Mouse (Mus musculus) splenic B cell, adult 2 months (primary cell): ENCODE measurements around the gene Specc1.

Source experiments
- DNase-seq: peaks from one replicate; pipeline ENCODE4 v3.0.0-alpha.2; 2011; ENCODE audit warnings: low read depth, low spot score
- H3K27me3 ChIP-seq: 2 replicates; pipeline ENCODE4 v1.6.1; 2012; ENCODE audit warnings: mild to moderate bottlenecking, low read length, moderate library complexity, mixed read lengths; ENCODE audit not compliant: control insufficient read depth, poor library complexity, insufficient read depth, severe bottlenecking
- H3K36me3 ChIP-seq: 2 replicates; pipeline ENCODE4 v1.6.1; 2012; ENCODE audit warnings: mild to moderate bottlenecking, low read length, moderate library complexity, mixed read lengths; ENCODE audit not compliant: control insufficient read depth, poor library complexity, insufficient read depth, severe bottlenecking

Specc1 gene

GRCm38 (mm10) chr11:62015071-62015654, 58.6 kb downstream of the Specc1 start:
- Histone ChIP-seq H3K27me3 (no peaks in the 10 kb centered on the region), H3K36me3 (no peaks in the 10 kb centered on the region)
- DNase-seq = no peak

GRCm38 (mm10) chr11:62016985-62017384, 60.4 kb downstream of the Specc1 start:
- no peaks in the 10 kb centered on the region for H3K27me3 ChIP-seq
- no peaks in the 10 kb centered on the region for H3K36me3 ChIP-seq
- DNase-seq = no peak

GRCm38 (mm10) chr11:62018315-62019205, 62.0 kb downstream of the Specc1 start:
- no peaks in the 10 kb centered on the region for H3K36me3 ChIP-seq
- H3K27me3 ChIP-seq = no peaks in the 10 kb centered on the region
- DNase-seq = no peak

- H3K36me3 ChIP-seq = no peaks in the 10 kb centered on the region
- no peaks in the 10 kb centered on the region for H3K27me3 ChIP-seq
- no peak for DNase-seq
Observed at GRCm38 (mm10) chr11:62019857-62020256, 63.3 kb downstream of the Specc1 start.

GRCm38 (mm10) chr11:62020898-62021297, 64.3 kb downstream of the Specc1 start:
- Histone ChIP-seq H3K27me3 (no peaks in the 10 kb centered on the region), H3K36me3 (no peaks in the 10 kb centered on the region)
- no peak for DNase-seq

- H3K36me3 ChIP-seq = no peaks in the 10 kb centered on the region
- H3K27me3 ChIP-seq = no peaks in the 10 kb centered on the region
- no peak for DNase-seq
Observed at GRCm38 (mm10) chr11:62022105-62022504, 65.5 kb downstream of the Specc1 start.

GRCm38 (mm10) chr11:62022718-62023493, 66.3 kb downstream of the Specc1 start:
- DNase-seq = no peak
- H3K27me3 ChIP-seq = no peaks in the 10 kb centered on the region
- H3K36me3 ChIP-seq = no peaks in the 10 kb centered on the region

- Histone ChIP-seq H3K36me3 (no peaks in the 10 kb centered on the region), H3K27me3 (no peaks in the 10 kb centered on the region)
- DNase-seq = no peak
Observed at GRCm38 (mm10) chr11:62023494-62024233, 67.1 kb downstream of the Specc1 start.

- no peaks in the 10 kb centered on the region for H3K27me3 ChIP-seq
Observed at GRCm38 (mm10) chr11:62024234-62024601, 67.7 kb downstream of the Specc1 start.

GRCm38 (mm10) chr11:62024952-62025351, 68.4 kb downstream of the Specc1 start:
- Histone ChIP-seq H3K27me3 (no peaks in the 10 kb centered on the region), H3K36me3 (no peaks in the 10 kb centered on the region)
- no peak for DNase-seq

More at GRCm38 (mm10) chr11:62024234-62024601, 67.7 kb downstream of the Specc1 start:
- no peaks in the 10 kb centered on the region for H3K36me3 ChIP-seq
- DNase-seq = no peak

GRCm38 (mm10) chr11:62025770-62026169, 69.2 kb downstream of the Specc1 start:
- Histone ChIP-seq H3K27me3 (no peaks in the 10 kb centered on the region), H3K36me3 (no peaks in the 10 kb centered on the region)
- DNase-seq = no peak

- DNase-seq = no peak
- Histone ChIP-seq H3K27me3 (no peaks in the 10 kb centered on the region), H3K36me3 (no peaks in the 10 kb centered on the region)
Observed at GRCm38 (mm10) chr11:62026345-62026815, 69.8 kb downstream of the Specc1 start.

- DNase-seq = no peak
- no peaks in the 10 kb centered on the region for H3K36me3 ChIP-seq
- no peaks in the 10 kb centered on the region for H3K27me3 ChIP-seq
Observed at GRCm38 (mm10) chr11:62027271-62027670, 70.7 kb downstream of the Specc1 start.

- no peaks in the 10 kb centered on the region for H3K27me3 ChIP-seq
- H3K36me3 ChIP-seq = no peaks in the 10 kb centered on the region
- DNase-seq = no peak
Observed at GRCm38 (mm10) chr11:62027705-62028104, 71.1 kb downstream of the Specc1 start.
